Comparison of ENCODE assay signal across 13 mouse cellular contexts in genomic region chr12:52773847-52774246, GRCm38 (mm10).
DNase-seq lines count a peak whose midpoint lies in the region; ATAC-seq lines count a peak whose summit lies in the region.
"Had no signal": no experiment of that assay in that cellular context is flagged by ENCODE, and none has a peak within 500 bp of the region (broad histone marks: within the 10 kb centered on the region; RNA-seq: fewer than 3 reads in every experiment).

No protein-coding gene starts in this region.

- no peaks in the 10 kb centered on the region for H3K27me3 ChIP-seq in hindbrain, embryonic 10.5 days (ENCODE audit: insufficient read depth, poor library complexity, severe bottlenecking)
- H3K27me3 ChIP-seq in hindbrain, embryonic 11.5 days (ENCODE audit: control insufficient read depth, insufficient read depth, low read length), result no peaks in the 10 kb centered on the region
- H3K27me3 ChIP-seq: heart, embryonic 15.5 days; limb, embryonic 15.5 days had no signal

- intact Hi-C loops in left cerebral cortex, postnatal 4 days (cut with DNase I), result no loop called here

- no peak for ATAC-seq in hindbrain, embryonic 11.5 days (ENCODE audit: low FRiP score)
- ATAC-seq: CD4-positive, CD25-positive, alpha-beta regulatory T cell, adult 4 months had no signal

- peaks cover 68% of the 10 kb centered on the region for H3K4me1 ChIP-seq in hindbrain, embryonic 10.5 days (replicated peaks)
- H3K4me1 ChIP-seq in hindbrain, embryonic 11.5 days (replicated peaks; ENCODE audit: control insufficient read depth, insufficient read depth, low read length), result peaks cover 12% of the 10 kb centered on the region

- H3K9ac ChIP-seq in hindbrain, embryonic 11.5 days (ENCODE audit: low read depth, low read length), result no peak overlapping the region
- H3K9ac ChIP-seq: heart, embryonic 15.5 days; limb, embryonic 15.5 days had no signal

- H3K4me2 ChIP-seq in hindbrain, embryonic 11.5 days (replicated peaks; ENCODE audit: low read depth, low read length), result no peak overlapping the region
- H3K4me2 ChIP-seq: heart, embryonic 15.5 days; limb, embryonic 15.5 days had no signal

- H3K36me3 ChIP-seq in hindbrain, embryonic 10.5 days, result no peaks in the 10 kb centered on the region
- H3K36me3 ChIP-seq in hindbrain, embryonic 11.5 days (ENCODE audit: control insufficient read depth, insufficient read depth, low read length), result no peaks in the 10 kb centered on the region
- H3K36me3 ChIP-seq: heart, embryonic 15.5 days; limb, embryonic 15.5 days had no signal

- no peak for DNase-seq in hindbrain, embryonic 10.5 days (ENCODE audit: low spot score)
- no peak for DNase-seq in hindbrain, embryonic 11.5 days (ENCODE audit: low spot score)
- DNase-seq in right cerebral cortex, adult 2 months (ENCODE audit: low spot score in 2 of 2), result peak; percentile 63 to 69
- DNase-seq in right cerebral cortex, postnatal 4 days, result no peak
- peak; percentile 37 for DNase-seq in left cerebral cortex, postnatal 4 days
- DNase-seq in kidney, adult 18-20 months, result no peak
- no peak for DNase-seq in yolk sac, embryonic 10.5 days (ENCODE audit: low spot score)
- DNase-seq in urinary bladder, postnatal 36 days (ENCODE audit: low spot score in 2 of 2), result no peak
- DNase-seq: thymus, adult 18-20 months had no signal

- peak overlapping the region; percentile 77; the same call in 1 of the 2 replicates for H3K27ac ChIP-seq in hindbrain, embryonic 10.5 days
- H3K27ac ChIP-seq in hindbrain, embryonic 11.5 days (ENCODE audit: low read depth, low read length), result no peak overlapping the region
- H3K27ac ChIP-seq: kidney, postnatal 0 days had no signal

- 69% methylated on average over 3 of the region's 3 CpGs for WGBS in hindbrain, embryonic 10.5 days
- 65% methylated on average over 3 of the region's 3 CpGs for WGBS in hindbrain, embryonic 11.5 days

- H3K4me3 ChIP-seq in hindbrain, embryonic 10.5 days, result no peak overlapping the region
- H3K4me3 ChIP-seq in hindbrain, embryonic 11.5 days (ENCODE audit: low read depth, low read length), result no peak overlapping the region
- H3K4me3 ChIP-seq: heart, embryonic 15.5 days; limb, embryonic 15.5 days had no signal

- H3K9me3 ChIP-seq in hindbrain, embryonic 10.5 days, result no peaks in the 10 kb centered on the region
- H3K9me3 ChIP-seq in hindbrain, embryonic 11.5 days (ENCODE audit: control insufficient read depth, low read length), result no peaks in the 10 kb centered on the region
- H3K9me3 ChIP-seq: heart, embryonic 15.5 days; limb, embryonic 15.5 days had no signal

Comparison
In these comparisons a context has a peak if more than half of its experiments do, and no peak if none do; other contexts are left out.
1. DNase-seq: peak in right cerebral cortex, adult 2 months (2 of 2) and left cerebral cortex, postnatal 4 days (single experiment); none in hindbrain, embryonic 10.5 days (single experiment), hindbrain, embryonic 11.5 days (single experiment), right cerebral cortex, postnatal 4 days (single experiment), kidney, adult 18-20 months (single experiment), yolk sac, embryonic 10.5 days (single experiment) and urinary bladder, postnatal 36 days (0 of 2).